Mouse (Mus musculus): Measurements from ENCODE around the gene Slc22a15.

Slc22a15 gene

GRCm38 (mm10) chr3:101917665-101918064 is 6.6 kb downstream of the Slc22a15 start:
- no peak for DNase-seq (ENCODE audit: low read depth, low spot score)

DNA sequence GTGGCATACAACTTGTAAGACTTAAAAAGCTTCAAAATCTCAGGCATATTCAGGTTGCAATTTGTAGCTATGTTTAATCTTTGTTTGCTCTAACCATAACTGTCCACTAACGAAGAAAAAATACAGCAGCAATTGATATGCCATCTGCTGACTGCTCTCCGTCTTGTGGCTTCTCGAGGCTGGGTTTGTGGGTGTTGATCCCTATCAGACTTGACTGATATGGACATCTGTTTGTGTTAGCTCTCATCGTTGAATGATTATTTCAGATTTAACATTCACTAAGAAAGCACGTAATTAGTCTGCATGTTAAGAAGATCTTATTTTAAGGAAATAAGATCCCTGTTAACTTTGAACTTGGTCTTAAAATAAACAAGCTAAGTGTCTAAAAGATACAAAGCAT is 7.7 kb downstream of the Slc22a15 start:
- DNase-seq (ENCODE audit: low read depth, low spot score), result no peak

GRCm38 (mm10) chr3:101915048-101915801 is 9.0 kb downstream of the Slc22a15 start:
- DNase-seq (ENCODE audit: low read depth, low spot score), result no peak

GRCm38 (mm10) chr3:101914266-101914665 is 10.0 kb downstream of the Slc22a15 start:
- no peak for DNase-seq (ENCODE audit: low read depth, low spot score)

- DNase-seq (ENCODE audit: low read depth, low spot score), result no peak
Observed at GRCm38 (mm10) chr3:101912041-101912440, 12.2 kb downstream of the Slc22a15 start.

DNA sequence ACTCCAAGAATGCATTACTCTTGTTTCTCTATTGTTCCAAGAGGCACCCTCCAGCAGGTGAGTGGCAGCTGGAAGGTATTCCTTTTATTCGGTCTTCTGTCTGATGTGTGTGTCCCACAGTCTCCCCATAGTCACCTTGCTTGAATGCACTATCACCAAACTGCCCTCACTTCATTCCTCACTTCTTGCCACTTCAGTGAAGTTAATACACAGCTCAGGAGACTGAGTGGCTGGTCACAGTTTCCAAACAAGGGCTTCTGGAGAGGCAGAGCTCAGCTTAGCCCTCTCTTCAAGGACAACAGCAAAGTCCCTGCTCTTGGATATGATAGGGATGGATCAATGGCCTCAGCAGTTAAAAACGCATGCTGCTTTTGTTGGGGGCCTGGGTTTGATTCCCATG is 17.2 kb downstream of the Slc22a15 start:
- DNase-seq (ENCODE audit: low read depth, low spot score), result no peak

GRCm38 (mm10) chr3:101904776-101905175 is 19.5 kb downstream of the Slc22a15 start:
- DNase-seq (ENCODE audit: low read depth, low spot score), result no peak

DNA sequence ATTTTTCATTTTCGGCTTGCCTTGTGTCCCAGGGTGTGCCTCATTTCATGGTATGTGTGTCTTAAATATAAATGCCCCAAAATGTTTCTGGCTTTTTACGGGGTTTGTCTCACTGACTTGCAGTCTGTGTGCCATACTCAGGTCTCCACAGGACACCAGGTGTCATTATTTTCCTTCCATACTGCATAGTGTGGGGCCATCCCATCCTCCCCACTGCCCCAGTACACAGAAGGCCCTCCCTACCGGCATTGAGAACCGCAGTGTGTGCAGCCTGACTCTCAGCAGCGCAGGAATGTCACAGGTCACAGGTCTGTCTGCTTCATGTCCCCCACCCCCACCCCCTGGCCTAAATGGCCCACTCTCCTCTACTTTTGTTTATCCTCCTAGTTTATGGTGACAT is 21.2 kb downstream of the Slc22a15 start:
- no peak for DNase-seq (ENCODE audit: low read depth, low spot score)

GRCm38 (mm10) chr3:101902344-101902743 is 21.9 kb downstream of the Slc22a15 start:
- no peak for DNase-seq (ENCODE audit: low read depth, low spot score)

GRCm38 (mm10) chr3:101897377-101897974 is 26.8 kb downstream of the Slc22a15 start:
- DNase-seq (ENCODE audit: low read depth, low spot score), result no peak

- DNase-seq (ENCODE audit: low read depth, low spot score), result no peak
Observed at GRCm38 (mm10) chr3:101896893-101897292, 27.4 kb downstream of the Slc22a15 start.

GRCm38 (mm10) chr3:101895376-101895910 is 28.8 kb downstream of the Slc22a15 start:
- no peak for DNase-seq (ENCODE audit: low read depth, low spot score)

- no peak for DNase-seq (ENCODE audit: low read depth, low spot score)
Observed at GRCm38 (mm10) chr3:101885591-101885990, 38.7 kb downstream of the Slc22a15 start.

DNA sequence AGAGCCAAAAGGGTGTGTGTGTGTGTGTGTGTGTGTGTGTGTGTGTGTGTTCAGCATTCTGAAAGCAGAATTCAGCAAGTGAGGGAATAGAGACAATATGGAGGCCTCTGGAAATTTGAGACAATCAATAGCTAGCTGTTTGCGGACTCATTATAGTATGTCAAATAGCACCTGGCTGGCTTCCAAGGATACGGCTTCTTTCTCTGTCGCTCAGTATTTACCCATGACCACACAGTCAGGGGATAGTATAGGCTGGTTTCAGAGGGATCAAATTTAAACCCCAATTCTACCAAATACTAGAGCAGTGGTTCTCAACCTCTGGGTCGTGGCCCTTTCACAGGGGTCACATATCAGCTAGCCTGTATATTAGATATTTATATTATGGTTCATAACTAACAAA is 39.2 kb downstream of the Slc22a15 start:
- no peak for DNase-seq (ENCODE audit: low read depth, low spot score)

GRCm38 (mm10) chr3:101883902-101884301 is 40.4 kb downstream of the Slc22a15 start:
- DNase-seq (ENCODE audit: low read depth, low spot score), result no peak

DNA sequence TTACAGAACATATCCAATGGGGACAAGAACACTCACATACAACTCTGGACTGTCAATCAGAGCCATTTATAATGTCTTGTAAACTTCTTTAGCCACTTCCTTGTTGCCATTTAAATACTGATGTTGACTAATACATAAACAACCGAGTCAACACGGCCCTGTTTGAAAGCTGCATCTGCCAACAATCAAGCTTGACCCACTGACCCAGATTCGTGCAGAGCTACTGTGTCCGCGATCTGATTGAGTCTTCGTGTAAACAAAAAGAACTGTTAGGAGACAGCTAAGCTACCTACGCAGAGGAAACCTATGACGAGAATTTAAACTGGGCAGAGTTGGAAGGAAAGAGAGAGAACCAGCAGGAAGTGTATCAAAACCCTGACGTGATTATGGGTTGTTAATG is 42.5 kb downstream of the Slc22a15 start:
- peak; percentile 13 for DNase-seq (ENCODE audit: low read depth, low spot score)

DNA sequence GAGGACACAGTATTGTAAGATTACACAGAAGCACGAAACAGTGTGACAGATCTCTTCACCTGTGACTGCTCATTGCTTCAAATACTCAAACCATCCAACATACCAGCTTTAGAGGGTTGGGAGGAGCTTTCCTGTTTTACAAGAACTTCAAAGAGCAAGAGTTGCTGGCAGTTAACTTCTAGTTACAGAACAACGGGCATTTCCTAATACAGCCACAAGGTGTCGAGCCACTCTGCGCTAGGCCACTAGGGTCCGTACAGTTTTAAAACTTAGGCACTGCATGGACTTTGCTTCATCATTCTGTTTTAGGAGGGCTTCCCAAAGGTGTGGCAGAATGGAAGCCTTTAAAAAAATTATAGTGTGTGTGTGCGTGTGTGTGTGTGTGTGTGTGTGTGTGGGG is 43.4 kb downstream of the Slc22a15 start:
- no peak for DNase-seq (ENCODE audit: low read depth, low spot score)

GRCm38 (mm10) chr3:101878136-101878535 is 46.1 kb downstream of the Slc22a15 start:
- DNase-seq (ENCODE audit: low read depth, low spot score), result no peak

- DNase-seq (ENCODE audit: low read depth, low spot score), result no peak
Observed at GRCm38 (mm10) chr3:101876459-101877285, 47.6 kb downstream of the Slc22a15 start.

DNA sequence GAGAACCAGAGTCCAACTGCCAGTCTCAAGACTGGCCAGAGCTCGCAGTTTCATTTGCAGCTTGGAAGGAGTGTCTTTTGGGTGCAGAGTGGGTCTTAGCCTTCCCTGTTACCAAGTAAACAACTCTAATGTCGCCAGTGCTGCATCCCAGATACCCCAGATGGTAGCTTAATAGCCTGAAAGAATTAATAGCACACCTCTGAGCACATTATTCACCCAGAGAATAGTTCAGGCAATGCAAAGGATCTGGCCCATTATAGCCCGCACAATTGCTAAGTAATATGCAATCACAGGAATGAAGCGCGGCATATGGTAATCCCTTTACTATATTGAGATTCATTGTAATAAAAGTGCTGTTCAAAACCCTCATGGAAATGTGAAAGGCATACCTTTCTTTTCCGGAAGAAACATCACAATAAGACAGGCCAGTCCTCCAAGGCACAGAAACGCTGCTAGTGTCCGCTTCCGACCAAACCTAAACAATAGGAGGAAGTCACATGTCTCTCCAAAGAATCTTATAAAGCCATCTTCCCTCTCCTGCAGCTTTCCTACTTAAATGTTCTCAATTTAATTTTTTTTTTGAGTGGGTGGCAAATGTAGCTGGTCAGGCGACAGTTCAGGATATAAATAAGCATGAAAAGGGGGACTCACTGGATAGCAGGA is 48.9 kb downstream of the Slc22a15 start:
- DNase-seq (ENCODE audit: low read depth, low spot score), result no peak

DNA sequence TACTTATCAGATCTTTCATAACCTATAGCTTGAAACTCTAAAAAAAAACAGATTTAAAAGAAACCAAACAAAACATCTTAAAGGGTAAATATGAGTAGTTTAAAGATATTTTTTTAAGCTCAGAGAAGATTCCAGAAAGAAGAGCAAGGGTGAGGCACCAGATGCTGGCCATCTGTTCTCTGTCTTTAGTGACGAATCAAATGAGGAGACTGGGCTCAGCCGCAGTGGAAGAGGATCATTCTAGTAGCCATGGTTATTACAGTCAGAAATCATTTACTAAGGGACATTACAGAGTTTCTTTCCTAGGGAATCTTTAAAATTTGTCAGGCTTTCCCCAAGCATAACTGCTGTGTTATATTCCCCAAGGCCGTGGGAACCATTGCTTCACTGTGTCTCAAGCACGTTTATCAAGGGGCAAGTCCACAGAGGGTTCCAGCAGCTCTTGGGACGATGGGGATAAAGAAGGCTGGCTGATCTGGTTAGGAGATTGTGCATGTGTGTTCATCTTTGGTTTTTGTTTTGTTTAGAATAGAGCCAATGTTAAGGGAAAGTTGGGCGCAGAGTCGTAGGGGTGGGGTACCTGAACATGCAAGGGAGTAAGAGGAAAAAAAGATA is 51.1 kb downstream of the Slc22a15 start:
- no peak for DNase-seq (ENCODE audit: low read depth, low spot score)
